ENCODE assay signal across 10 mouse cellular contexts in the genomic region with DNA sequence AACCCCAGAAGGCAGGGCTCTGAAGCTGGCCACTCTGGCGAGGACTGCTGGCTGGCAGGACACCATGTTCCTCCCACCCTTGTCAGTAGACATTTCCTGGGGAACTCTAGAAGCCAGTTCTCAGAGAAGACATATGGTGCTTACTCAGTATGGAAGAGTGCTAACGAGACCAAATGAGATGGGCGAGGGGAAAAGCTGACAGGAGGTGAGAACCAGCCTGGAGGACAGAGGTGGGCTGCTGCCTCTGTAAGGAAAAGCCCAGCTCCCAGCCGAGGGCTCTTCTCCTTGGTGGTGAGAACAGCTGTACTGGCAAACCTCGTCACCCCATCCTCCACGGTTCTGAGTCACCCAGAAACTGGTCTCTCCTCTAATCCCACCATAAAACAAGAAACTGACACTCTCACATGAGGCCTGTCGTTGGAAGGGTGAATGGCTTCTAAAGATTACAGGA.
DNase-seq lines count a peak whose midpoint lies in the region; TF ChIP-seq lines count a peak whose summit lies in the region.
"Had no signal": no experiment of that assay in that cellular context is flagged by ENCODE, and none has a peak within 500 bp of the region (broad histone marks: within the 10 kb centered on the region; RNA-seq: fewer than 3 reads in every experiment).

No protein-coding gene starts in this region.

- H3K36me3 ChIP-seq in heart, adult 2 months (ENCODE audit: control insufficient read depth, insufficient read depth, low read length) = 0 out of 2 replicates have a peak, but pooled peaks cover 2% of the 10 kb centered on the region

- H3K4me3 ChIP-seq in heart, adult 2 months = no peak overlapping the region
- H3K4me3 ChIP-seq in lung, adult 2 months (replicated peaks; ENCODE audit: extremely low read depth, low read depth, low read length) = no peak overlapping the region

- peak; percentile 44 for DNase-seq in heart, adult 18-20 months
- no peak for DNase-seq in heart, postnatal 25 days (ENCODE audit: low spot score)
- DNase-seq in brain, embryonic 14.5 days (ENCODE audit: low read depth) = peak; percentile 65
- DNase-seq in heart, adult 2 months = peak; percentile 31 to 38
- DNase-seq in left cerebral cortex, postnatal 14 days (ENCODE audit: low spot score in 2 of 2) = peak; percentile 52 to 67
- DNase-seq in lung, postnatal 25 days (ENCODE audit: low spot score) = no peak
- DNase-seq in lung, adult 2 months = no peak
- DNase-seq in thymus, postnatal 25 days = no peak
- DNase-seq: adrenal gland, postnatal 14 days; thymus, adult 2 months had no signal

- H3K9ac ChIP-seq in heart, adult 2 months (ENCODE audit: low read depth, low read length) = no peak overlapping the region

- no peak for TF ChIP-seq EP300 in heart, adult 2 months (IDR thresholded peaks at IDR 0.05; ENCODE audit: insufficient read depth, low read depth, low read length)

- no peak for TF ChIP-seq CTCF in brain, embryonic 14.5 days (IDR thresholded peaks at IDR 0.05; ENCODE audit: borderline replicate concordance, extremely low read depth, insufficient read depth, insufficient read length)
- TF ChIP-seq CTCF in heart, adult 2 months (IDR thresholded peaks at IDR 0.05) = no peak
- no peak for TF ChIP-seq CTCF in lung, adult 2 months (IDR thresholded peaks at IDR 0.05; ENCODE audit: insufficient read depth, low read length)

- intact Hi-C loops in heart, postnatal 25 days (cut with DNase I) = no loop called here
- intact Hi-C loops in heart, adult 2 months (cut with DNase I) = no loop called here
- intact Hi-C loops in left cerebral cortex, postnatal 14 days (cut with DNase I) = loop anchor here (5.0 kb wide), 1 partner anchor 276 kb away; no protein-coding TSS in a partner anchor

- H3K4me1 ChIP-seq in heart, adult 2 months (ENCODE audit: control insufficient read depth, insufficient read depth, low read length) = peaks cover 13% of the 10 kb centered on the region
- H3K4me1 ChIP-seq in lung, adult 2 months (ENCODE audit: control insufficient read depth, insufficient read depth, low read length) = 0 out of 2 replicates have a peak, but pooled peaks cover 3% of the 10 kb centered on the region

- TF ChIP-seq POLR2A in brain, embryonic 14.5 days (IDR thresholded peaks at IDR 0.05; ENCODE audit: borderline replicate concordance, extremely low read depth, insufficient read depth, insufficient read length, poor library complexity, severe bottlenecking) = no peak
- TF ChIP-seq POLR2A in heart, adult 2 months (IDR thresholded peaks at IDR 0.05; ENCODE audit: insufficient read depth, low read depth, low read length) = no peak
- TF ChIP-seq POLR2A in lung, adult 2 months (IDR thresholded peaks at IDR 0.05; ENCODE audit: borderline replicate concordance, extremely low read depth, low read depth, low read length) = no peak

- H3K79me2 ChIP-seq in heart, adult 2 months (replicated peaks; ENCODE audit: control insufficient read depth, insufficient read depth, low read length) = no peaks in the 10 kb centered on the region

- H3K27ac ChIP-seq in heart, adult 2 months = peak overlapping the region; percentile 8

- 60% methylated on average over 7 of the region's 7 CpGs for WGBS in heart, adult 2 months
- WGBS in lung, adult 2 months = 58% methylated on average over 7 of the region's 7 CpGs

- no peaks in the 10 kb centered on the region for H3K27me3 ChIP-seq in heart, adult 2 months (ENCODE audit: control insufficient read depth, insufficient read depth, low read length)

Comparison
In these comparisons a context has a peak if more than half of its experiments do, and no peak if none do; other contexts are left out.
1. DNase-seq: peak in heart, adult 18-20 months (2 of 2), brain, embryonic 14.5 days (single experiment), heart, adult 2 months (2 of 2) and left cerebral cortex, postnatal 14 days (2 of 2); none in heart, postnatal 25 days (single experiment), lung, postnatal 25 days (single experiment), lung, adult 2 months (single experiment) and thymus, postnatal 25 days (single experiment).